Mouse (Mus musculus) limb, embryonic 15.5 days (tissue): ENCODE measurements around the gene Rccd1. TPM values are rescaled to one million over a fixed set of nuclear protein-coding genes. Genes with fewer than 3 reads are reported as not detected.

ENCODE experiments used
- ATAC-seq: fragments of 200-750 bp; cut with Nextera tagmentation; 2 replicates; pipeline ENCODE4 v1.8.0; 2017; ENCODE audit warnings: low read depth, moderate TSS enrichment; ENCODE audit not compliant: insufficient number of reproducible peaks, low FRiP score, low TSS enrichment
- H3K27ac ChIP-seq: fragments of 300-500 bp; sonication (generic); 2 replicates; pipeline ENCODE4 v1.5.1; 2015; ENCODE audit warnings: moderate library complexity, mild to moderate bottlenecking, inconsistent platforms
- H3K27me3 ChIP-seq: fragments of 300-500 bp; sonication (generic); 2 replicates; pipeline ENCODE4 v1.6.1; 2015; ENCODE audit warnings: inconsistent platforms
- H3K36me3 ChIP-seq: fragments of 300-500 bp; sonication (generic); 2 replicates; pipeline ENCODE4 v1.6.1; 2015; ENCODE audit warnings: inconsistent platforms
- H3K4me1 ChIP-seq: fragments of 300-500 bp; sonication (generic); 2 replicates; pipeline ENCODE4 v1.6.1; 2015; ENCODE audit warnings: inconsistent platforms
- H3K4me2 ChIP-seq: fragments of 300-500 bp; sonication (generic); 2 replicates; pipeline ENCODE4 v1.6.1; 2015; ENCODE audit warnings: mild to moderate bottlenecking, inconsistent platforms
- H3K4me3 ChIP-seq: fragments of 300-500 bp; sonication (generic); 2 replicates; pipeline ENCODE4 v1.5.1; 2015; ENCODE audit warnings: mild to moderate bottlenecking, inconsistent platforms
- H3K9ac ChIP-seq: fragments of 300-500 bp; sonication (generic); 2 replicates; pipeline ENCODE4 v1.6.1; 2015; ENCODE audit warnings: inconsistent platforms
- H3K9me3 ChIP-seq: fragments of 300-500 bp; sonication (generic); 2 replicates; pipeline ENCODE4 v1.6.1; 2016; ENCODE audit warnings: inconsistent platforms
- WGBS: fragments of 180-500 bp; shearing (Covaris S2); methylation state at CpG from one replicate; pipeline ENCODE4 v1.1.7; 2015; 5-methylcytosine and 5-hydroxymethylcytosine counted together
- polyA plus RNA-seq: library from polyadenylated mRNA; unstranded; fragments of >200 nt; fragmentation: Nextera tagmentation; extraction: Ambion mirVana; gene quantifications from 2 replicates; pipeline ENCODE4 v1.2.1, GENCODE M21; 2015

Rccd1 gene
- polyA plus RNA-seq, 1 experiment from 2014 or later = 8.0 TPM

DNA sequence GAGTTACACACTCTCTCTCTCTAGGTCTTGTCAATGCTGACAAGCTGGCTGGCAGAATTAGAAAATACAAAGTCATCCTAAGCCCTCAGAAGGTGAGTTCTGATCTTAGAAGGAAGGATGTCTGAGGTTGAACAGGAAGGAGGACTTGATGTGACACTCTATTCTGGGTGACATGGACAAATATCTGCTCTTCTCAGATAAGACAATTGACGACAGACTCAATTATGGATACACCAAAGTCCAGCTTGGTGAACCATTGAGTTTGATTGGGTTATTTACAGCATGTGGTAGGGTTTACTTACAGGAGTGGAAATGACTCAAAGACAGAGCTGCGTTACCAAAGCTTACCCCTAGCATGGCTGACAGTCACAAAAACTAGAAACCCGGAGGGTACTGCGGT, 47.9 kb downstream of the Rccd1 start:
- peaks cover 73% of the 10 kb centered on the region for H3K36me3 ChIP-seq
- no peak for ATAC-seq
- H3K4me1 ChIP-seq = no peaks in the 10 kb centered on the region
- no peak overlapping the region for H3K4me2 ChIP-seq
- H3K9ac ChIP-seq = no peak overlapping the region
- 97% methylated on average over 4 of the region's 4 CpGs for WGBS
- no peak overlapping the region for H3K27ac ChIP-seq
- H3K9me3 ChIP-seq = 0 out of 2 replicates have a peak, but pooled peaks cover 4% of the 10 kb centered on the region
- no peak overlapping the region for H3K4me3 ChIP-seq
- no peaks in the 10 kb centered on the region for H3K27me3 ChIP-seq

DNA sequence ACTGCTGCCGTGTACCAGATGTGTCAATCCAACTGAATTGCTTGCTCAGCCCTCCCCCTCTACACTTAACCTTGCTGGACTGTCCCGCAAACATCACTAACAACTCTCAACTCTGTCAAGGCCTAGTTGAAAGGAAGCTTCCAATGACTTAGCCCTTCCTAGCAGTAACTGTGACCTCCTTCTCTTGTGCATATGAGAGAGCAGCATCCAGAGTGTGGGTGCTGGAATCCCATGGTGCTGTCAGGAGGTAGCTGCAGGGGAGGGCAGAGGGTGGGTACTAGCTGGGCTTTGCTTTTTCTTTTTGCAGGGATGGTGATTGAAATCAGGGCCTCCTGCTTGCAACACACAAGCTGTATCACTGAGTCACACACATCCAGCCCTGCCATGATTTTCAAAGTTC, 50.8 kb downstream of the Rccd1 start:
- no peak overlapping the region for H3K4me3 ChIP-seq
- 94% methylated on average over 2 of the region's 2 CpGs for WGBS

DNA sequence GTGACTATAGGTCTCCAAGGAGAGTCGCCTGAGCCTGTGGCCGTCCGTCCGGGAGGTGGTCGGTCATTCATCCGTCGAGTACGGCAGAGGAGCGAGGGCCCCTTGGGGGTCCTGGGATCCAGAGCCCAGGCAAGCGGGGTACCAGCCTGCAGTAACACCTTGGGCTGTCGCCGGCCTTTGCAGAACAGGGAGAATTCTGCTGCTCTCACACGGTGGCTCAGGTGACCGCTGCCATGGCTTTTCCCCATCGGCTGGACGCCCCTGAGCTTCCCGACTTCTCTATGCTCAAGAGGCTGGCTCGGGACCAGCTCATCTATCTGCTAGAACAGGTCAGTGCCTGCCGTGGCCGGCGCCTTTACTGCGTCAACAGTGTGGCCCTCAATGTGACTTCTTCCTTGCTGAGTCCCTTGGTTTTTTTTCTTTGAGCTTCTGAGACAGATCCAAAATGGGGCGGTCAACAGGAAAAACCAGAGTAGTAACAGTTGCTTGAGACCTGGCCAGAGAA, 54.5 kb downstream of the Rccd1 start:
- H3K9ac ChIP-seq = peak overlapping the region; percentile 75
- H3K36me3 ChIP-seq = peaks cover 48% of the 10 kb centered on the region
- H3K4me3 ChIP-seq = peak overlapping the region; percentile 83
- ATAC-seq = peak; percentile 48; the same call in 1 of the 2 replicates
- H3K4me2 ChIP-seq = peak overlapping the region; percentile 89
- H3K27ac ChIP-seq = peak overlapping the region; percentile 57
- peaks cover 16% of the 10 kb centered on the region for H3K4me1 ChIP-seq
- H3K9me3 ChIP-seq = 0 out of 2 replicates have a peak, but pooled peaks cover 4% of the 10 kb centered on the region
- no peaks in the 10 kb centered on the region for H3K27me3 ChIP-seq
- under 1% methylated on average over 23 of the region's 23 CpGs for WGBS

More for the DNA sequence above, 50.8 kb downstream of the Rccd1 start:
- Histone ChIP-seq H3K9me3 (0 out of 2 replicates have a peak, but pooled peaks cover 4% of the 10 kb centered on the region), H3K27ac (no peak overlapping the region), H3K27me3 (no peaks in the 10 kb centered on the region), H3K36me3 (peaks cover 60% of the 10 kb centered on the region), H3K4me2 (no peak overlapping the region), H3K4me1 (peaks cover 14% of the 10 kb centered on the region), H3K9ac (no peak overlapping the region)
- ATAC-seq = no peak

DNA sequence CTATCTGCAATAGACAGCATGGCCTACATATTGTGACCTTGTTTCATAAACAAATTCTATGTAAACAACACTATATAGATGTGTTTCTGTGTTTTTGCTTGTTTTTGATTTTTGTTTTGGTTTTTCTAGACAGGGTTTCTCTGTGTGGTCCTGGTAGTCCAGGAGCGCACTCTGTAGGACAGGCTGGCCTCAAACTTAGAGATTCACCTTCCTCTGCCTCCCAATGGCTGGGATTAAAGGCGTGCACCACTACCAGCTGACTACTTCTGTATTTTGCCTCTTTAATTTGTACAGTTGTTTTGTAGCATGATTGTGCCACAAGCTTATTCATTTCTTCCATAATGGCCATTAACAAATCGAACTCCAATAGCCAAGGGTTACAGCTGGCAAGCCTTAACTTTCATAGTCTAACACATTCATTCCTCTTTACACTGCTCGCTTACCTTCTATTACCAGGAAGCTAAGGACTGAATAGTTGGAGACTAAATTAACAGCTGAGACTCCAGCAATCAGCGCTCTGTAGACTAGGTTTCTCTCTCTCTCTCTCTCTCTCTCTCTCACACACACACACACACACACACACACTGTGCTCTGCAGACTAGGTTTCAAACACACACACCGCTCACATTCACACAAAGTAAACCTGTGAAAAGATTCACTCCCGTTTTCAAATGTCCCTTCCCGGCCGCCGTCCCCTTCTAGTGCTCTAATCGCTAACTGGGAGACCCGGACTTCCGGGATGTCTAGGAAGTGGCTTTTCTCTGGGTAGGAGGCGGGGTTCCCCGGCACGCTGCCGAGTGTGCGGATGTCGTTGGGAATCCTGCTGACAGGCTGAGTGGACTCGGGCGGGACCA, 55.1 kb downstream of the Rccd1 start, which contains the start of gene Vps33b:
Gene Vps33b, plus strand, starts transcription at position 753 of the 854 bp plus-strand sequence.
- peak within 1 kb of the TSS; percentile 57 for H3K27ac ChIP-seq
- H3K27me3 ChIP-seq = no peaks in the 10 kb centered on the region
- peak within 1 kb of the TSS; percentile 75 for H3K9ac ChIP-seq
- H3K4me2 ChIP-seq = peak within 1 kb of the TSS; percentile 89
- ATAC-seq = peak; percentile 53; the same call in 1 of the 2 replicates
- peaks cover 48% of the 10 kb centered on the region for H3K36me3 ChIP-seq
- 5% methylated on average over 21 of the region's 21 CpGs for WGBS
- peaks cover 16% of the 10 kb centered on the region for H3K4me1 ChIP-seq
- peak within 1 kb of the TSS; percentile 83 for H3K4me3 ChIP-seq
- no peaks in the 10 kb centered on the region for H3K9me3 ChIP-seq

DNA sequence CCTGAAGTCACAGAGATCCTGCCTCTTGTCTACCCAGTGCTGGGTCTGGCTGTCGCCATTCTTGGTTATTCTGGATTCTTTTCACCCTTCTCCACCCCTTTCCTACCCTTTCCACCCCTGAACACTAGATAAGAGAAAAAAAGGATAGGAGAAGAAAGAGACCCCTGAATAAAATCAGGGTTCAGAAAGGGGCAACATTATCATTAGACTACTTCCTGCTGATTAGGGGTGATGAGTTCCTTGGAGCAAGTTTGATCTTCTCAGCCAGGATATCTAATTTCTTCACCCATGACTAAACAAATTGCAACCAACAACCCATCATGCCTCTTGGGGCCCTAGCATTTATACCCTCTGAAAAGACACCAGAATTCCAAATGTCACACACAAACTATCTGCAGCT, 56.5 kb downstream of the Rccd1 start:
- Histone ChIP-seq H3K4me1 (peaks cover 16% of the 10 kb centered on the region), H3K27ac (no peak overlapping the region), H3K9ac (no peak overlapping the region), H3K9me3 (no peaks in the 10 kb centered on the region), H3K36me3 (peaks cover 42% of the 10 kb centered on the region), H3K4me2 (no peak overlapping the region), H3K27me3 (no peaks in the 10 kb centered on the region), H3K4me3 (no peak overlapping the region)
- WGBS = 85% methylated on average over 1 of the region's 1 CpGs
- no peak for ATAC-seq

DNA sequence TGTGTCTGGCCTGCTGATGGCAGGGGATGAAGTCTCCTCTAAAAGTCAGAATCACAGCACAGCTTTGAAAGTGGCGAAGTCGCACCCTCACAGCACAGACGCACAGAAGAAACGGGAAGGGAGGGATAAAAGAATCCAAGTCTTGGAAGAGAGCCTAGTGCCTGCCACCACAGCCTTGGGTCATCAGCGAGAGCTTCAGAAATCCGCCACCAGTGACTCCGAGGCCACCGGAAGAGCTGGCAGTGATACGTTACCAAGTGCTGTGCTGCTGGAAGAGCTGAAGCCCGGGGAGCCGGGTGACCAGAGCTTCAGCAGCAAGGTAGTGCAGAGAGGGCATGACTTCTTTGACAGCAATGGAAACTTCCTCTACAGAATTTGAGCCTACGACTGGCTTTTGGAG, 59.6 kb downstream of the Rccd1 start:
- ATAC-seq = no peak
- Histone ChIP-seq H3K4me3 (no peak overlapping the region), H3K9me3 (no peaks in the 10 kb centered on the region), H3K9ac (no peak overlapping the region), H3K4me1 (peaks cover 20% of the 10 kb centered on the region), H3K36me3 (peaks cover 35% of the 10 kb centered on the region), H3K27ac (no peak overlapping the region), H3K4me2 (no peak overlapping the region), H3K27me3 (peaks cover under 1% of the 10 kb centered on the region; the same call in 1 of the 2 replicates)
- WGBS = 94% methylated on average over 12 of the region's 12 CpGs

DNA sequence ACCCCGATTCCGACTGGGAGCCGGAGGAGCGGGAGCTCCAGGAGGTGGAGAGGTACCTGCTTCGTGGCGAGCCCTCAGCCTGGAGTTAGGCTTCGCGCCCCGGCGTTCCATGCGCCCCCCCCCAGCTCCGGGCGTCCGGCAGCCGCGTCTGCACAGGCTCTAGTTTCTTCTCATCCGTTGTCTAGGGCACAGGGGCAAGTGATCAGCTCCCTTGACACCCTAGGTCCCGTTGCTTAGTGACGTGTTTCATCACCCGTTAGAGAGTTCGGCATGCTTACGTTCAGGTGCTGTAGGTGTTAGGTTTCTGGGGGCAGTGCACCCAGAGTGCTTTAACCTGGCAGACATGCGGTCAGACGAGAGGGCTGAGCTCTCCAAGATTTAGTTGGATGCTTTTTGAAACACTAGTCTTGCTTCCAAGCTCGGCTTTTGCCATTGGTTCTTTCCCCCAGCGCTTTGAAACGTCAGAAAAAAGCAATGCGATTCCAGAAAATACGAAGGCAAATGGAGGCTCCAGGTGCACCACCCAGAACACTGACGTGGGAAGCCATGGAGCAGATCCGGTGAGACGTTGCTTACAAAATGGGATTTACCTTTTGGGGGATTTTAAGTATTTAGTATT, 62.8 kb downstream of the Rccd1 start:
- H3K9me3 ChIP-seq = no peaks in the 10 kb centered on the region
- peak overlapping the region; percentile 80 for H3K9ac ChIP-seq
- peak overlapping the region; percentile 78 for H3K4me2 ChIP-seq
- 2% methylated on average over 32 of the region's 32 CpGs for WGBS
- peaks cover 28% of the 10 kb centered on the region for H3K36me3 ChIP-seq
- peaks cover 13% of the 10 kb centered on the region for H3K4me1 ChIP-seq
- ATAC-seq = peak; percentile 30; the same call in 1 of the 2 replicates
- peak overlapping the region; percentile 87 for H3K27ac ChIP-seq
- H3K4me3 ChIP-seq = peak overlapping the region; percentile 88
- H3K27me3 ChIP-seq = peaks cover 20% of the 10 kb centered on the region

DNA sequence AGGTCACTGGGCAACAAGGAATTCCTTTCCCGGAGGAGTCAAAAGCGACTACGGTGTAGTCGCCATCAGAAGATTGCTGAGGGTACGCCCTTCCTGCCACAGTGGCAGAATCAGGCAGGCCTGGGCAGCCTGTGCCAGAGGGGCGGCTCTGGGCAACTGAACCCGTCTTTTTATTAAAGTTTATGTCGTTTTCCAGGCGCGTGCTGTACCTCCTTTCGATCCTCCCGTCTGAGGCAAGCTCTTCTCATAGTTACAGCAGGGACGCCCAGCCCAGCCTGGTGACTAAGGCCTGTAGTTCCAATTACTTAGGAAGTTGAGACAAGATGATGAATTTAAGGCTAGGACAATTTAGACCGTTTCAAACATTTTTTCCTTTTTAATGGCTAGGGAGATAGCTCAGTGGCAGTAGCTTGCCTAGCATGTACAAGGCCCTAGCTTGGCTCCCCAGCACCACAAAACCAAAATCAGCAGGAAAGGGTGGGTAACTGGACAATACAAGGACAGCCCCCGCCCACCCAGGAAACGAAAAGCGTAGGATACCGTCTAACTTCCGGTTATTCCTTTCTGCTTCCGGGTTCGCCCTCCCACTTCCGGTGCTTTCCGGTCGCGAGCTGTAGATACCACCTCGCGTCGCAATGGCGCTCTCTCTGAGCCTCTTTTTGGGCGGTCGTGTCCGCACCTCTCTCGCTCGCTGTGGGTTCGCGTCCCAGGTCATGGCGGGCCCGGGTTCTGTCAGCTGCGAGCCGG, 63.5 kb downstream of the Rccd1 start, which contains the start of gene Ngrn:
Gene Ngrn, plus strand, starts transcription at position 591 of the 747 bp plus-strand sequence.
- peak within 1 kb of the TSS; percentile 88 for H3K4me3 ChIP-seq
- WGBS = 25% methylated on average over 40 of the region's 40 CpGs
- H3K9ac ChIP-seq = peak within 1 kb of the TSS; percentile 80
- peak within 1 kb of the TSS; percentile 78 for H3K4me2 ChIP-seq
- peak within 1 kb of the TSS; percentile 87 for H3K27ac ChIP-seq
- H3K9me3 ChIP-seq = no peaks in the 10 kb centered on the region
- H3K27me3 ChIP-seq = peaks cover 20% of the 10 kb centered on the region
- H3K4me1 ChIP-seq = peaks cover 13% of the 10 kb centered on the region
- peak; percentile 83 for ATAC-seq
- peaks cover 21% of the 10 kb centered on the region for H3K36me3 ChIP-seq

DNA sequence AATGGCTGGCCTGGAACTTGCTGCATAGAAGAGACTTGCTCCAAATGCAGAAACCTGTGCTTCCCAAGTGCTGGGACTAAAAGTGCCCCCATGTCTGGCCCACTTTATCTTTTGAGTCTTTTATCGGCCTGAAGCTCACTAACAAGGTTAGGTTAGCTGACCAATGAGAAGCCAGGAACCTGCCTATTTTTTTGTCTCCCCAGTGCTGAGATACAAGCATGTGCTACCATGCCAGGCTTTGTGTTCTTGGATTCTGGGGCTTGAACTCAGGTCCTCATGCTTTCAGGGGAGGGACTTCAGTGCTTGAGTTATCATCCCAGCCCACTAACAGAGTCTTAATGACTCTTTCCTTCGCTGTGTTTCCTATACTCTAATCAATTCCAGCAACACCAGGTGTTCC, 66.5 kb downstream of the Rccd1 start:
- Histone ChIP-seq H3K4me1 (peaks cover 13% of the 10 kb centered on the region), H3K4me2 (no peak overlapping the region), H3K9ac (no peak overlapping the region), H3K9me3 (no peaks in the 10 kb centered on the region), H3K36me3 (no peaks in the 10 kb centered on the region), H3K27ac (no peak overlapping the region), H3K27me3 (peaks cover 24% of the 10 kb centered on the region), H3K4me3 (no peak overlapping the region)
- 47% methylated on average over 2 of the region's 2 CpGs for WGBS
- ATAC-seq = no peak

DNA sequence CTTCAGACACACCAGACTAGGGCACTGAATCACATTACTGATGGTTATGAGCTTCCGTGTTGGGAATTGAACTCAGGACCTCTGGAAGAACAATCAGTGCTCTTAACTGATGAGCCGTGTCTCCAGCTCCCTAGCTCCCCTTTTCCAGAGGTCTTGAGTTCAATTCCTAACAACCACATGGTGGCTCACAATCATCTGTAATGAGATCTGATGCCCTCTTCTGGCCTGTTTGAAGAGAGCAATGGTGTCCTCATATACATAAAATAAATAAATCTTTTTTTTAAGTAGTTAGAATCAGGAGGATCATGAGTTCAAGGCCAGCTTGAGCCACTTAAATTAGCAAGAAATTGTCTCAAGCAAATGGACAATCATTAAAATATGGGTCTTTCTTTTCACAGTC, 68.3 kb downstream of the Rccd1 start:
- H3K27ac ChIP-seq = no peak overlapping the region
- no peaks in the 10 kb centered on the region for H3K9me3 ChIP-seq
- ATAC-seq = no peak
- H3K4me2 ChIP-seq = no peak overlapping the region
- no peak overlapping the region for H3K4me3 ChIP-seq
- H3K27me3 ChIP-seq = peaks cover 24% of the 10 kb centered on the region
- WGBS = 72% methylated on average over 2 of the region's 2 CpGs
- no peaks in the 10 kb centered on the region for H3K36me3 ChIP-seq
- H3K9ac ChIP-seq = no peak overlapping the region
- H3K4me1 ChIP-seq = peaks cover 4% of the 10 kb centered on the region

DNA sequence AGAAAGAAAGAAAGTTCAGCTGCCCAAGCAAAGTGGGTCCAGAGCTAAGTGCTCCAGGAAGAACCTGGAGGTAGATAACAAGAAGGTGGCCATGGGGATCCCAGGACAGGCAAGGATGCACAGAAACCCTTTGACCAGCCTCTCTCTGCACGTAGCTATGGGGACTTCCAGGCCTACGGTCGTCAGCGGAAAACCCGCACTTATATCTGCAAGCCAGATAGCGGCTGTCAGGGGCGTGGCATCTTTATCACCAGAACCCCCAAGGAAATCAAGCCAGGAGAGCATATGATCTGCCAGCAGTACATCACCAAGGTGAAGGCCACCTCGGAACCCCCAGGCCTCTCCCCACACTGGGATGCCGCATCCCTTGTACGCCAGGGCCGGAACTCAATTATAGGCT, 71.4 kb downstream of the Rccd1 start:
- 81% methylated on average over 11 of the region's 11 CpGs for WGBS
- no peak for ATAC-seq
- Histone ChIP-seq H3K9me3 (no peaks in the 10 kb centered on the region), H3K4me1 (no peaks in the 10 kb centered on the region), H3K4me2 (no peak overlapping the region), H3K9ac (no peak overlapping the region), H3K36me3 (no peaks in the 10 kb centered on the region), H3K4me3 (no peak overlapping the region), H3K27ac (no peak overlapping the region), H3K27me3 (peaks cover 10% of the 10 kb centered on the region)
